Mouse (Mus musculus) E14TG2a.4 (cell line): ENCODE results near the gene Ttn.

Experiments used
- H3K27me3 ChIP-seq: 2 replicates; pipeline ENCODE4 v1.6.1; 2014; ENCODE audit warnings: low read length, control low read depth; ENCODE audit not compliant: insufficient read depth
- H3K36me3 ChIP-seq: 2 replicates; pipeline ENCODE4 v1.6.1; 2014; ENCODE audit warnings: low read length, control low read depth; ENCODE audit not compliant: insufficient read depth
- H3K4me1 ChIP-seq: replicated peaks from 2 replicates; pipeline ENCODE4 v1.6.1; 2014; ENCODE audit warnings: low read depth, low read length, control low read depth
- H3K4me3 ChIP-seq: replicated peaks from 2 replicates; pipeline ENCODE4 v1.5.1; 2014; ENCODE audit warnings: mild to moderate bottlenecking, low read length
- H3K9me3 ChIP-seq: 2 replicates; pipeline ENCODE4 v1.6.1; 2014; ENCODE audit warnings: low read length, control low read depth
- CTCF ChIP-seq: conservative IDR thresholded peaks from 2 replicates; pipeline ENCODE4 v1.5.1; 2014; ENCODE audit warnings: low read length
- NANOG ChIP-seq: IDR thresholded peaks from 2 replicates; pipeline ENCODE4 v1.6.1; 2014; ENCODE audit warnings: borderline replicate concordance, low read length, mixed read lengths
- POU5F1 ChIP-seq: IDR thresholded peaks from 2 replicates; pipeline ENCODE4 v1.6.1; 2014; ENCODE audit warnings: low read length, borderline replicate concordance

Gene Ttn

DNA sequence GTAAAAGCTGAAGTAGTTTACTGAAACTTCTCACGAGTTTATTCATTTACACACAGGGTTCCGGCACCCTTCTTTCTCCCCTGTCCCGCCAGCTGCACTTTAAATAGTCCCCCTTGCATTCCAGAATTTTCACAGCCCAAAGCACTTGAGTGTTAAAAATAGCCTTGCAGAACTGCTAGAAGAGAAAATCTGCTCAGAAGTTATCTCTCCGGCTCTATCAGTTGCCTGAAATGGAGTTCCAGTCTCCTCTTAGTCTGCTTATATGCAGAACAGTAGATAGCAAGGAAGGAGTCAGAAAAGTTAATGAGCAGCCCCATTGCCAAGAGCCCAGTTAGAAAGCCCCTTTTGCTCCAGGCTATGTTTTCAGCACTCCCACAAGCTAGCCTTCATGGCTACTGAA is 176.0 kb downstream of the Ttn start:
- Histone ChIP-seq H3K4me1 (peaks cover 75% of the 10 kb centered on the region), H3K36me3 (peaks cover 12% of the 10 kb centered on the region), H3K9me3 (no peaks in the 10 kb centered on the region), H3K27me3 (no peaks in the 10 kb centered on the region), H3K4me3 (peak overlapping the region; percentile 70)
- TF ChIP-seq POU5F1 (no peak), NANOG (no peak), CTCF (no peak)

- H3K4me3 ChIP-seq: peak overlapping the region; percentile 70
- TF ChIP-seq NANOG (peak; percentile 45; the same call in 1 of the 2 replicates), CTCF (no peak), POU5F1 (peak; percentile 84)
Observed at GRCm38 (mm10) chr2:76805191-76805892, 177.0 kb downstream of the Ttn start.

DNA sequence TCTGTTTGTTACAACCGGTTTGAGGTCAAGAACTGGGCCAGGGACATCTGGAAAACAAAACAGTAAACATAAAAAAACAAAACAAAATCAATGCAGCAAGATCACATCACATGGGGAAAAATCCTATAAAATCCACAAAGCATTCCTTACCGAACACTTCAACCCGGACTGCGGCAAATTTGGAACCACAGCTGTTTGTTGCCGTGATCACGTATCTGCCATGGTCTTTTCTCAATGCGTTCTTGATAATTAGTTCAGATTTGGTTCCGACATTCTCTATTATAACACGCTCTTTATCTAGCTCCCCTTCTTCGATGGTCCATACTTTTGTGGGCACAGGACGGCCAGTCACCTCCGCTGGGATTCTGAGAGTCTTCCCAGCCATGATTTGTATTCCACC is 198.2 kb downstream of the Ttn start:
- no peaks in the 10 kb centered on the region for H3K4me1 ChIP-seq
- H3K9me3 ChIP-seq: no peaks in the 10 kb centered on the region
- TF ChIP-seq POU5F1: no peak
- no peak for TF ChIP-seq NANOG
- TF ChIP-seq CTCF: no peak
- peaks cover 79% of the 10 kb centered on the region for H3K36me3 ChIP-seq
- H3K4me3 ChIP-seq: no peak overlapping the region
- H3K27me3 ChIP-seq: no peaks in the 10 kb centered on the region

More at GRCm38 (mm10) chr2:76805191-76805892, 177.0 kb downstream of the Ttn start:
- Histone ChIP-seq H3K9me3 (no peaks in the 10 kb centered on the region), H3K36me3 (peaks cover 22% of the 10 kb centered on the region), H3K4me1 (peaks cover 71% of the 10 kb centered on the region), H3K27me3 (no peaks in the 10 kb centered on the region)

DNA sequence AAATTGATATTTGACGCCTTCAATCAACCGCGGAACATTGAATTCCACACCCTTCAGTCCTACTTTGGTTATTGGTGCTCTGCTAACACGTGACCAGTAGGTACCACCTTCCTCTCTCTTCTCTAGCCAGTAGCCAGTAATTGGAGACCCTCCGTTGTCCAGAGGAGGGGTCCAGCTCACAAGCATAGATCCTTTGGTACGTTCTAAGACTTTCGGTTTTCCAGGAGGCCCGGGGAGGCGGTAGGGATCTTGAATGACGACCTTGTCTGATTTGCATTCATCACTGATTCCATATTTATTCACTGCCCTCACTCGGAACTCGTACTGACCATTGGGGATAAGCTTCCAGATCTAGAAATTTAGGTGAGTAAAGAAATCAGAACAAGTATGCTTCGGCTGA is 201.6 kb downstream of the Ttn start:
- Histone ChIP-seq H3K9me3 (no peaks in the 10 kb centered on the region), H3K4me1 (no peaks in the 10 kb centered on the region)
- TF ChIP-seq CTCF: no peak
- TF ChIP-seq POU5F1: no peak
- TF ChIP-seq NANOG: no peak

DNA sequence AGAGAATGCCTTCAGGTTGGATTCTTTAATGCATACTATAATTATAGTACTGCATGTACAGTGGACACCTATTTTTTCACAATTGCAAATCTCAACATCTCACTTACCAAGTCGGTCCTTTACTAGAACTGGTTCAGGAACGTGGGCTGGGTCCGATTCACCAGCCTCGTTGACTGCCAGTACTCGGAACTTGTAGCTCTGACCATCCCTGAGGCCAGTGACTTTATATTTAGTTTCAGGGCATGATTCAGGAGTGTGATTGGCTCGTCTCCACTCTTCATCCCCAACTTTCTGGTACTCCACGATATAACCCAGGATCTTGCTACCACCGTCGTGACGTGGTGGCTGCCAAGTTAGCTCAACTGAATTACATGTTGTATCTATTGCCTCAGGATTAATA is 212.5 kb downstream of the Ttn start:
- H3K9me3 ChIP-seq: no peaks in the 10 kb centered on the region
- TF ChIP-seq CTCF (no peak), NANOG (no peak)

More for the DNA sequence above, 201.6 kb downstream of the Ttn start:
- H3K4me3 ChIP-seq: no peak overlapping the region
- H3K36me3 ChIP-seq: peaks cover 79% of the 10 kb centered on the region
- H3K27me3 ChIP-seq: no peaks in the 10 kb centered on the region

DNA sequence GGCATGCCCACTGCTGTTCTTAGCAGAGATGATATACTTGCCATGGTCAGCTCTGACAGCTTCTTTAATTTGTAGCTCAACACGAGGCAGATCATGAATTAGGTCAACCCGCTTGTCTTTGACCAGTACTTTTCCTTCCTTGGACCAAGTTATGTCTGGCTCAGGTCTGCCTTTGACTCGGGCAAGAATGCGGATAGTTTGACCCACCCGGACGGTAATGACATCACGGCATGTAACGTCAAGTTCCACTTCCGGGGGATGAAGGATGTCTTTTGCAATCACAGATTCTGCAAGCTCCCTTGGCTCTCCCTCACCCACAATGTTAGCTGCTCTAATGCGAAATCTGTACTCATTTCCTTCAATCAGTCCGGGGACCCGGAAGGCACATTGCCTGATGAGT is 215.1 kb downstream of the Ttn start:
- TF ChIP-seq POU5F1: no peak
- no peak for TF ChIP-seq NANOG
- no peak for TF ChIP-seq CTCF
- Histone ChIP-seq H3K4me3 (no peak overlapping the region), H3K4me1 (no peaks in the 10 kb centered on the region), H3K36me3 (peaks cover 98% of the 10 kb centered on the region), H3K27me3 (no peaks in the 10 kb centered on the region), H3K9me3 (no peaks in the 10 kb centered on the region)

More for the DNA sequence above, 212.5 kb downstream of the Ttn start:
- H3K4me1 ChIP-seq: no peaks in the 10 kb centered on the region
- H3K4me3 ChIP-seq: no peak overlapping the region
- peaks cover 85% of the 10 kb centered on the region for H3K36me3 ChIP-seq
- no peaks in the 10 kb centered on the region for H3K27me3 ChIP-seq

- H3K4me1 ChIP-seq: no peaks in the 10 kb centered on the region
- H3K9me3 ChIP-seq: no peaks in the 10 kb centered on the region
- TF ChIP-seq NANOG (no peak), POU5F1 (no peak), CTCF (no peak)
- no peak overlapping the region for H3K4me3 ChIP-seq
- peaks cover 91% of the 10 kb centered on the region for H3K36me3 ChIP-seq
- no peaks in the 10 kb centered on the region for H3K27me3 ChIP-seq
Observed at GRCm38 (mm10) chr2:76764526-76764925, 217.8 kb downstream of the Ttn start.

DNA sequence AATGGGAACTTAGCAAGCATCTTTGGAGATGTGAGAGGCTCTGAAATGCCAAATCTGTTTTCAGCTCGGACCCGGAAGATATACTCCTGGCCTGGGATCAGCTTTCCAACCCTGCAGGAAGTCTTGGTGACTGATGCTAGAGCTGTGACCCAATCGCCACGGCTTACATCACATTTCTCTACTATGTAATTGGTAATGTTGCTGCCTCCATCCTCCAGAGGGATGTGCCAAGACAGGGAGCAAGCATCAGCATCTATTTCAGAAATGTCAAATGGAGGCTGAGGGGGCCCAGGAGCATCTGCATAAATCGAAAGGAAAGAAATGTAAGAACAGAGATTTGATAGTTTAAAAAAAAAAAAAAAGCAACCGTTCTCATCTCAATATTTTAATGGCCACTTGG is 220.2 kb downstream of the Ttn start:
- Histone ChIP-seq H3K4me1 (no peaks in the 10 kb centered on the region), H3K9me3 (no peaks in the 10 kb centered on the region)
- no peak for TF ChIP-seq CTCF
- no peak for TF ChIP-seq POU5F1
- no peak for TF ChIP-seq NANOG

DNA sequence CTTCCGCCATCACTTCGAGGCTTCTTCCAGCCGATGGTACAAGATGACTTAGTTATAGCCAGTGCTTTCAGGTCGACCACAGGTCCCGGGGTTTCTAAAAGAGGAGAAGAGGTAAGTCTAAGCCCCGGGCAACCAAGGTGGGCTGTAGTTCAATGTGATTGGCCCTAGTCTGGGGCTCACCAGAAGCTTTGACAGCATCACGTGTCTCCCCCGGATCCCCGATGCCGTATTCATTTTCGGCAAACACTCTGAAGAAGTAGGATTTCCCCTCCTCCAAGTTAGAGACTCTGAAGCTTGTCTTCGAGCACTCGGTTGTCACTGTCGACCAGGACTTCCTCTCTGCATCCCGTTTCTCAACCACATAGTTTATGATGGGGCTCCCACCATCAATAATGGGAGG is 225.9 kb downstream of the Ttn start:
- no peak for TF ChIP-seq POU5F1
- no peak for TF ChIP-seq CTCF
- no peak for TF ChIP-seq NANOG
- Histone ChIP-seq H3K36me3 (peaks cover 89% of the 10 kb centered on the region), H3K4me3 (no peak overlapping the region), H3K4me1 (no peaks in the 10 kb centered on the region), H3K9me3 (no peaks in the 10 kb centered on the region), H3K27me3 (no peaks in the 10 kb centered on the region)

More for the DNA sequence above, 220.2 kb downstream of the Ttn start:
- H3K36me3 ChIP-seq: peaks cover 89% of the 10 kb centered on the region
- H3K4me3 ChIP-seq: no peak overlapping the region
- no peaks in the 10 kb centered on the region for H3K27me3 ChIP-seq
